Mouse (Mus musculus) CD4-positive, CD25-positive, alpha-beta regulatory T cell, adult 2 months (primary cell): ENCODE results near the gene Fpr1.
"Not testable (repeated sequence)": the region's sequence is repeated elsewhere in the genome, so short reads cannot be mapped to it uniquely, and the experiment has no call there.

ENCODE experiments used
- DNase-seq: peaks from one replicate; pipeline ENCODE4 v3.0.0-alpha.2; 2012; ENCODE audit warnings: low read depth, low spot score

Gene Fpr1

GRCm38 (mm10) chr17:17849906-17850712 lies 33.6 kb downstream of the Fpr1 start:
- DNase-seq = no peak

GRCm38 (mm10) chr17:17848988-17849387 lies 34.8 kb downstream of the Fpr1 start:
- DNase-seq = no peak

- peak; percentile 45 for DNase-seq
These were observed 38.3 kb downstream of the Fpr1 start for GRCm38 (mm10) chr17:17845187-17846027.

GRCm38 (mm10) chr17:17844606-17845005 lies 39.1 kb downstream of the Fpr1 start:
- DNase-seq = not testable (repeated sequence)

- DNase-seq = no peak
These were observed 40.0 kb downstream of the Fpr1 start for GRCm38 (mm10) chr17:17843534-17844261.

GRCm38 (mm10) chr17:17840796-17841195 lies 42.9 kb downstream of the Fpr1 start:
- peak; percentile 31 for DNase-seq

GRCm38 (mm10) chr17:17839276-17839675 lies 44.5 kb downstream of the Fpr1 start:
- no peak for DNase-seq

GRCm38 (mm10) chr17:17837919-17838701 lies 45.6 kb downstream of the Fpr1 start:
- peak; percentile 96 for DNase-seq

GRCm38 (mm10) chr17:17837426-17837825 lies 46.3 kb downstream of the Fpr1 start:
- DNase-seq = peak; percentile 17

- no peak for DNase-seq
These were observed 47.6 kb downstream of the Fpr1 start for GRCm38 (mm10) chr17:17836101-17836500.

- no peak for DNase-seq
These were observed 48.8 kb downstream of the Fpr1 start for GRCm38 (mm10) chr17:17834896-17835295.

GRCm38 (mm10) chr17:17830731-17831130 lies 53.0 kb downstream of the Fpr1 start:
- DNase-seq = no peak

- no peak for DNase-seq
These were observed 53.8 kb downstream of the Fpr1 start for GRCm38 (mm10) chr17:17829816-17830535.

- no peak for DNase-seq
These were observed 54.5 kb downstream of the Fpr1 start for GRCm38 (mm10) chr17:17829052-17829785.

GRCm38 (mm10) chr17:17828191-17828981 lies 55.4 kb downstream of the Fpr1 start:
- peak; percentile 31 for DNase-seq

GRCm38 (mm10) chr17:17827658-17828190 lies 56.0 kb downstream of the Fpr1 start:
- DNase-seq = peak; percentile 38

GRCm38 (mm10) chr17:17826751-17827657 lies 56.7 kb downstream of the Fpr1 start, which contains the start of gene Spaca6:
Gene Spaca6 (plus strand): TSS chr17:17827158.
- DNase-seq = peak; percentile 41
